Mouse (Mus musculus) layer of hippocampus, adult 9-10 months (tissue): ENCODE results near the gene Zmiz1.
A peak's percentile ranks its signal among the peaks of the same experiment; 100 is the strongest.

Experiments
- DNase-seq: peaks from one replicate; pipeline ENCODE4 v3.0.0; 2022; ENCODE audit warnings: low spot score

Gene Zmiz1

DNA sequence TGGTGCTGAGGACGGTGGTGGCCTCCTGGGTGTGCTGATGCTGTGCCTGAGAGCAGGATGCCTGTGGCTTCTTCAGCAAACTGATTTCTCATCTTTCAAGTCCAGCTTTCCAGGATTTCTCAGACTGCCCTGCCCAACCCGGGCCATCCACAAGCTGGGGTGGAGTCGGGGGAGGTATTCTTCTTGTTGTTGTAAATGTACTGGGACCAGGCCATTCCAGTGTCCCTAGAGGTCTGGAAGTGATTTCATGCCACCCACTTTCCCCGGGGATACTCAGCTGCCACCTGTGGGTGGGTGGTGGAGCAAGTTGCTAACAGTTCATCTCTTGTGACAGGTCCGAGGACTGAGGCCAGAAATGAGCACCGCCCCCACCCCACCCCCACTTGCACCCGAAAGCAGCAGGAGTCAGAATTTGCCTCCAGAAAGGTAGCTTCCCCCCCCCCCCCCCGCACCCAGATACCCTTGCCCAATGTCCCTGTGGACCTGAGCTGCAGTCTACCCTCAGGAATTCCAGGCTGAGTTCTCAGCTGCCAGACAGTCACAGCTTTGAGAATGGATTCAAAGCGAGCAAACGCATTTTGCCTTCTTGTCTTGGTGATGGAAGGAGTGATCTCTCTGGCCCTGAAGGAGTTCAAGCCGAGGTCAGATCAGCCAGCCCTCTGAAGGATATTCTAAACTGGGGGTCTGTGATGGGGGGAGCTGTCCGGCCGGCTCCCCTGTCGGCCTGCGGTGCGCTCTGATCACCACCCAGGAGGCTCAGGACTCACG is 2.1 kb upstream of the Zmiz1 start:
- DNase-seq, result no peak

DNA sequence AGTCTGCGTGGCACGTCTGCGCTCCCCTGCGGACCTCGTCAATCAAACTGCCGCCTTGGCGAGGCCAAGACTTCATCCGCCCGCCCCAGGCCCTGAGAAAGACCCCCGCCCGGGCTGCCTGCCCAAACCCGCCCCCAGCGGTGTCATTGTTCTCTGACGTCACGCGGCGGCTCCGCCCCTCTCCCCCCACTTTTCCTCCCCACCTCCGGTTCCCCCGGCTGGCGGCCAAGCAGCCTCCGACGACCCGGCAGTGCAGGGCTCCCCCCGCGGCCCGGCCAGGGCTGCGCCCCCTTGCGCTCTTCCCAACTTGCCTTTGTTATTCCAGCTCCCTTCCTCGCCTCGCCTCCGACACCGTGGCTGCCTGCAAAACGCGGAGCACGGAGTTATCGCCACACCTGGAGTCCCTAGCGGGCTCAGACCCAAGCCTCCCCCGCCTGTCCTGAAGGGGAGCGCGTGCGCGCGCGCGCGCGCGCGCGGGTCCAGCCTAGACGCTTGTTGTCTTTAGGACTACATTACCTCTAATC is 1.5 kb upstream of the Zmiz1 start:
- DNase-seq, result peak; percentile 83

DNA sequence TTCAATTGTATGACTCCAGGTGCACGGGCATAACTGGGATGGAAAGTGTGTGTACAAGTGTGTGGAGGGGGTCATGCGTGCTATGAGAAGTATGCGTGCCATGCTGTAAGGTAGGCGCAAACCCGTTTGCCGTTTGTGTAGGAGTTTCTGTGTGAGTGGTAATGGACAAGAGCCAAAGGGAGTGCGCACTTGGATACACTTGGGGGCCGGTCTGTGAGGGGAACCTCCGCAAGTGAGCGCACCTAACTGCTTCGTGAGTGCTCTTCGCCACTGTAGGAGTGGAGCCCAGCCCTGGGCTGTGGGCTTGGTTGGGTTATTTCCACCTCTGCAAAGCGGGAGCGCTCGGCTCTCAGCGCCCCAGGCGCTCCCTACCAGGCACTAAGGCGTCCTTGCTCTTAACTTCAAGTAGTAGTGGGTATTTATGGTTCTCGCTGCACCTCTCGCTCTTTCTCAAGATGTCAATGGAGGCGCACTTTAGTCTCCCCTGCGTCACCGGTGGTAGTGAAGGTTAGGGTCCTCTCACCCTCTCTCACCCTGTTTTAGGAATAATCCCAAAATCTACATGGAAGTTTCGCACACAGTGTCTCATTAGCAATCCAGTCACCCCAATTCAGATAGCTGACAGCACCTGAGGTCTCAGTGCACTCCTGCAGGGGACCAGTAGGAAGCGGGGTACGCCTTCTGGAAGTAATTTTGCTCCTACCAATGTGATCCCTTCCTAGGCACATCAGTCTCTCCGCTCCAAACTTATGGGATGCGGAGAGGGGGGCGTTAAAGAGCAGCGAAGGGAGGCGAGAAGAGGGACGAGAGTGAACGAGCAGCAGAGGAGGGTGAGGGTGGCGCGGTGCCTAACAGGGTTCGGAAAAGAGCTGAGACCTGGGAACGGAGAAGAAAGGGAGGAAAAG is 622 bp upstream of the Zmiz1 start:
- no peak for DNase-seq

DNA sequence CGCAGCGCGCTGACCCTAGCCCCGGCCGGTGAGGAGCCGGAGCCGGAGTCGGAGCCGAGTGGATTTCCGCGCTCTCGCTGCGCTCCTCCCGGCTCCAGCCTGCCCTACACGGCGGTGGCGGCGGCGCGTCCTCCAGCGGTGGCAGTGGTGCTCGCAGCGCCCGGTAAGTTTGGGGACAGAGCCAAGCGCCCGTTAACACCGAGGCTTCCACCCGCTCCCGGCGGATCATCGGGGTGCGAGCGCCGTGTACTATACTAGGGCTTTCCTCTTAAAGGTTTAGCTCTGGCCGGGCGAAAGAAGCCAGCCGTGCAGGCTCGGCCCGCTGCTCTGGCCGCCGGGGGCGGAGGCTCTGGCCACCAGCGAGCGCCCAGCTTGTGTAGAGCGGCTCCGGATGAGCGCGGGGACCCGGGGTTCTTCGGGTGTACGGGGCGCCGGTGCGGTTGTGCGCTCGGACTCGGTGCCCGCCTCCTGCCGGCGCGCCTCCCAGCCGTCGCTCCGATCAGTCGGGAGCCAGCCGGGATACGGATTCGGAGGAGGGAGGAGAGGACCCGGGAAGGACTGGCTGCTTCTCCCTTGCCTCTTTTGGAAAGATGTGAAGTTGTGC is 511 bp downstream of the Zmiz1 start:
- no peak for DNase-seq

DNA sequence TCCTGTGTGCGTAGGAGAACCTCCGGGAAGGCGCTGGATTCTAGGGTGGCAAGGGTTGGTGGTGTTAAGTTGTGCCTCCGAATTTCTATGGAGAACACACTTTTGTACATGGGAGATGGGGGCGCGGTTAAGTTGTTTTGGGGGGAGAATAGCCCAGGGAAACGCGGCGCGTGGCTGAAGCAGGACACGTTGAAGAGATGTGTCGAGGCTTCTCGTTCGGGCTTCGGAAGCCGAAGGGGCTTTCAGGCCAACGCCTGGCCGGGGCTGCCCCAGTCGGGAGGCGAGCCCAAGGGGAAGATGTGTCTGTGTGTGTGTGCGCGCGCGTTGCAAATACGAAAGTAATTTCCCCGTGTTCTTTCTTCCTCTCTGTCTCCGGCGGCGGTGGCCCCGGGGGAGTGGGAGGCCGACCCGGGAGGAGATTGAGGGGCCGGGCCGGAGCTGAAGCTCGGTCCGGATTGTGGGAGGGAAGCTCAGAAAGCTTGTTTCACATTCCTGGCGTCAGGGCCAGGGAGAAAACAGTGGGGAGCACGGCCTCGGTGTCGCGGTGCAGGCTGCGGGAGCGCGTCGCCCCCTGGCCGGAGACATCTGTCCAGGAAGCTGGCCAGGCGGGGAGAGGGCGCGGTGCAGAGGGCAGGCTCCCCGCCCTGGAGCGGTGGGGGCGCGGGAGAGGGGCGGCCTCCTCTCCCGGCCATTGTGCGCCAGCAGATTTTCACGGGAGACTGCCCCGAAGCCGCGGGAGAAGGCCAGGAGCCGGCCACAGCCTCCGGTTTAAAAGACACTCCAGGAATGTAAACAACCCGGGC is 1.2 kb downstream of the Zmiz1 start:
- no peak for DNase-seq

DNA sequence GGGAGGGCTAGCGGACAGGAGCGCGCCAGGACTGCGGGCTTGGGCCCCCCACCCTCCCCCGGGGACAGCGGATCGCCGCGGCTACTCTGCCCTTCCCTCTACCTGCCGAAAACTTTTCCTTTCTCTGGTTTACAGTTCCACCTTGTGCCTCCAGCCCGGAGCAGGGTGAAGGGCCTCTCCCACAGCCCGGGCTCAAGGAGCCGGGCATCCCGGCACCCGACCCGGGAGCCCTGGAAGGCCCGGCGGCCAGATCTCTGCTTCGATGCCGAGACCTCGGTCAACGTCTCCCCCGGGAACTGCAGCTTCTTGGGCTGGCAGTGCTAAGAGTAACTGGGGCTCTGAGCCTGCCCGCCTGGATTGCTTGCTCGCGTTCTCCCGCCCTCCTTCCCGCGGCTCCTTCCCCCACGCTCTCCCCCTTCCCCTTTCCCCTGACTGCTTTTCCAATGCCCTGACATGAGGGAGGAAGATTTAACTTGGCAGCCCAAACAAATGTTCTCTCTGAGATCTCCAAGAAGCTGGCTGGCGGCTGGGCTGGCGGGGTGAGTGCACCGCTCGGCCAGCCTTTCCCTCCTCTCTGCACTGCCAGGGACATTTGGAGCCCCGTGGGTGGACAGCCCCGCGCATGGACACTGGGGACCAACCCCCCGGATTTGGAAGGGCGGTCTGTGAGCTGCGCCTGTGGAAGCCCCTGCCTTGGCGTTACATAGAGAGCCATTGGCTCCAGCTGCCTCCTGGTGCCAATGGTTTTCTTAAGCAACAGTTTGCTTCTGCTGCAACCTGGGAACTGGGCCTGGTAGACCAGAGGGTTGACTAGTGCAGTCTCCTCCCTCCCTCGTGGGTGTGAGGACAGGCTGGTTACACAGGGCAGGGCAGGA is 2.1 kb downstream of the Zmiz1 start:
- no peak for DNase-seq

DNA sequence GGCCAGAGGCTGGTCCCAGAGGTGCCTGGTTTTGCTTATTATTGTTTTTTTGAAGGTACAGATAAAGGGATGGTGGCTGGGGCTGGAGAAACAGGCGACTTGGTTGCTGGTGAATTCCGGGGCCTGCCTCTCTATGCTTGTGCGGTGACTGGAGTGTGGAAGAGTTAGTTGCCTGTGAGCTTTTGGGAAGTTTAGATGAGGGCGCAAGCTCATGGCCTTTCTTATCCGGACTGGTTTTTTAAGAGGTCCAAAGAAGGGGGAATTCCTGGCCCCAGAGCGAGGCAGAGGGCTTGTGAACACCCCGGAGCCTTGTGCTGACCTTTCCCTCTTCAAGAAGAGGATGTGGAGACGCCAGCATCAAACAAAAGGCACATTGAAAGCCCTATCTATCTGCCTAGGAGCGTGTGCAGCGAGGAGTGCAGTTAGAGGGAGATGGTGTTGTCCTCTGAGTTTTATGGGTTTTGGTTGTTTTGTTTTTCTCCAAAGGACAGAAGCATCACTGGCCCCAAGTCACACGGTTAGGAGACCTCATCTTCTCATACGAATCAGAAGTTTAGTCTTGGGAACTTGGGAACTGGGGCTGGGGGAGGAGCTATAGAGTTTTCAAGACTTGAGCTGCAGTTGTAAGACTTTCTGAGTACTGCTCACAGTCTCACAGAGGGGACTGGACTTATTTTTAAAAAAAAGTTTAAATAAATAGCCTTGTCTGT is 2.8 kb downstream of the Zmiz1 start:
- DNase-seq, result no peak

DNA sequence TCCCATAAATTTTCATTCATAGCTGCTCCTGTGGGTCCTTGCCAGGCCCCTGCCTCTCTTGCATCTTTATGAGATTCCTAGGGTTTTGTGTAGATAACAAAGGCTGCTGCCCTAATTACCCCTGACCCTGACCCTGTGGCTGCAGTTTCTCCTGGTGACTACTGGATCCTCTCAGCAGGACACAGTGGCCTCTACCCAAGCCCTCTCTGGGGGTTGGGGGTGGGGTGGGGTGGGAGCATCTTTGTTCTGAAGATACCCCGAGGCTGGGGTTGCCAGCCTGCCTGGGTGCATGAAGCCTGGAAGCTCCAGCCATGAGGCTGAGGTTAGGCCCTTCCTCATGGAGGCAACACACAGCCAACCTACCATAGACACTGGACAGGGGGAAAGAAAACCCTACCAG is 4.0 kb downstream of the Zmiz1 start:
- no peak for DNase-seq

DNA sequence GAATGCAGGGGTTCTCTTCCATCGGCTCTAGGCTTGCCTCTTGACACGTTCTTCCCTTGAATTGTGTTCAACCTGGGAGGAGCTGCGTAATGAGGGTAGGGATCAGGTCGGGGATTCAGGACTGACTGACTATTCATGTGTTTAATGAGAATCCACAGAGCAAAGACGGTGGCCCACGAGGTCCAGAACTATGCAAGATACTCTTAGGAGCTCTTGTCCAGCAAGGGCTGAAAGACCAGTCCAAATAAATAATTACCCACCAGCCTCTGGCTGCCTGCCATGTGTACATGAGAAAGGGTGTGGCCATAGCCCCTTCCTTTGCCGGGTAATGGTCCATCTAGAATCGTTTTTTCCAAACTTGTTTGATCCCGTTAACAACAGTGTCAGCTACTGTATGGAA is 4.9 kb downstream of the Zmiz1 start:
- DNase-seq, result no peak

DNA sequence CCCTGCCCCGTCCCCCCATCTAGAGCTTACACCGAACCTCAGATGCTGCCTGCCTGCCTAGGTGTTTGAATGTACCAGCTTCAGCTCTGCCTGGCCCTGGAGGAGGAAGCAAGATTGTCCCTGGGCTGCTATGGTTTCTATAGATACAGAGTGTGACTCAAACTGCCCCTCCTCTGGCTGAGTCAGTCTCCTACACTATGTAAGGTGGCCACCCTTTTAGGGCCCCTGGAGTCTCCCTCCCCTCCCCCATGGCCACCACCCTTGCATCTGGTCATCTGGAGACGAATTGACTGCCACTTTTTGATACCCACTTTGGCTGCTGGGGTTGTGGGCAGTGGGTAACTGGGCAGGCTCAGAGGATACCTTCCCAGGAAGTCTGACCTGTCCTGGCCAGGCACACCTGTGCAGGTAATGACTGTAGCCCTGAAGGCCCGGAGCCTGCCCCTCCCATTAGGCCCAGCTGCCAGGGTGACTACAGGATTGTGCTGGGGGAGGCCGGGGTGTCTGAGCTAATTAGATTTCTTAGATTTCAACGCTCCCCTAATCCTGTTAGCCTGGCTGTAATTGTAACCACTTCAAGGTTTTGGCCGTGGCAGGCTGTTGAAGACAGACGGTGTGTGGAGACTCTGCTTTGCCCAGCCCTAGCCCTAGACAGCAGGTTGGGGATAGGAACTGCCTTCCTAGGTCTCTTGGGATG is 5.8 kb downstream of the Zmiz1 start:
- DNase-seq, result no peak

DNA sequence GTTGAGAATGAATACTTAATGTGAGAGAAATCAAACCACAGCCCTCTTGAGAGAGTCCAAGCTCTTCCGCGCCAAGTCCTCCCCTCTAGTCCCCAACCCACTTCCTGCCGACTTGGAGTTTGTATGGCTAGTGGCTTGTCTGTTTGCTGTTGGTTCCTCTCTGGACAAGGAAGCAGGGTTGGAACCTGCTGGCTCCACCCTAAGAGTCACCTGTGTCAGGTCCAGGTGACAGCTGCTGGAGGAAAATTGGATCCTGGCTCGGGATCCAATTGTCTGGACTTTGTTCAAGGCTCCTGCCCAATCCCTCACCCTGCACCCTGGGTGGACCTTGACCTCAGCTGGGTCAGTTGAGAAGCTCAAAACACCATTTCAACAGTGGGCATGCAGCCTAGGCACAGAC is 7.4 kb downstream of the Zmiz1 start:
- no peak for DNase-seq

DNA sequence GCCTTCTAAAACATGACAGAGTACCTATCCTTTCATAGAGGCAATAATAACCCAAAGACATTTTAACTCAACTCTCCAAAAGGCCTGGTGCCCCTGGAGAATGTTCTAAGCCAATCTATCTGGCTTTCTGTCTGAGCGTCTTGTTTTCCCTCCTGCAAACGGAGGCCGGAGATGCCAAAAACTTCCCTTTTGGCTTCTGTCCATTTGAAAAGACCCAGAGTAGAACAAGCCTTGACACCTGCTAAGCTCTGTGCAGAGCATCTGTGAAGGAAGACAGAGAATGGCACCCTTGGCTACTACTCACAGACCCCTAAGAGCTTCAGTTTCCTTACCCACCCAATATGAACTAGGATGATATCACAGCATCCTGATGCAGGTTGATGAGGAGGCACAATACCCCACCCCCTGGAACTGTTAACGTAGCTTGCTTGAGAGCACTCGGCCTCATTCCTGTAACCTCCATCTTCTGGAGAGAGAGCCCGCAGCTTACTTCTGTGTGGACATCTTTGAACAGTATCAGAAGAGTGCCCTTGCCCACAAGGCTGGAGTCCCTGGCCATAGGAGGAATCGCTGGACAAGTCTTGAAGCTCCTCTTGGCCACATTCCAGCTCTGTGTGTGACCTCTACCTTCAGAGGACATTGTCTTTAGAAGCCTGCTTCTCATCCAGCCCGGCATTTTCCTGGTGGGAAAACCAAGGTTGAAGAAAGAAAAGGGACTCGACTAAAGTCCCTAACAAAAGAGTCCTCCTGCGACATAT is 9.1 kb downstream of the Zmiz1 start:
- DNase-seq, result no peak

DNA sequence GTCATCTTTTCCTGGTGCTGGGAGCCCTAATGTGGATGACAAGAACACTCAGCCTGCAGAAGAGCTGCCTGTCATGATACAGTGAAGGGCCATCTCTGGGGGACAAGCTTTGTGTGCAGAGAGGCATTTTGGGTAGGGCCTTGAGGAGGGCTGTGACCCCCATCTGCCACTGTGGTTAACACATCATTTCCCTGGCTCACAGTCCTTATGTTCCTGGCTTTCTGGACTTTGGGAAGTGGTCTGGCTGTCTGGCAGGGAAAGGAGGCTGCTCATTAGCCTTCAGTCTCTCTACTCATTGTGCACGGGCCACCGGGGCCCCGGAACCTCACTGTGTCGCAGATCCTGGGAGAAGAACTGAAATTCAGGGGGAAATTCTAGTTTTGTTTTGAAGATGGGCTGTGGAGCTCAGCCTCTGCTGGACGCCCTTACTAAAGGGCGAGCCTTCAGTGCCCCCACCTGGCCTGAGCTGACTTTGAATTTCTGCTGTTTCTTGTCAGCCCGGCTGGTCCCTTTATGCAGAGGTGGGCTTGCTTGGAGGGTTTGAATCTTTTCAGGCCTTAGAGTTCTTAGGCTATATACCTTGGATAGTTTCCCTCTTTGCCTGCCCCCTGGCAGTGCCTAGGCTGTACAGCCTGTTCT is 10.0 kb downstream of the Zmiz1 start:
- DNase-seq, result no peak

DNA sequence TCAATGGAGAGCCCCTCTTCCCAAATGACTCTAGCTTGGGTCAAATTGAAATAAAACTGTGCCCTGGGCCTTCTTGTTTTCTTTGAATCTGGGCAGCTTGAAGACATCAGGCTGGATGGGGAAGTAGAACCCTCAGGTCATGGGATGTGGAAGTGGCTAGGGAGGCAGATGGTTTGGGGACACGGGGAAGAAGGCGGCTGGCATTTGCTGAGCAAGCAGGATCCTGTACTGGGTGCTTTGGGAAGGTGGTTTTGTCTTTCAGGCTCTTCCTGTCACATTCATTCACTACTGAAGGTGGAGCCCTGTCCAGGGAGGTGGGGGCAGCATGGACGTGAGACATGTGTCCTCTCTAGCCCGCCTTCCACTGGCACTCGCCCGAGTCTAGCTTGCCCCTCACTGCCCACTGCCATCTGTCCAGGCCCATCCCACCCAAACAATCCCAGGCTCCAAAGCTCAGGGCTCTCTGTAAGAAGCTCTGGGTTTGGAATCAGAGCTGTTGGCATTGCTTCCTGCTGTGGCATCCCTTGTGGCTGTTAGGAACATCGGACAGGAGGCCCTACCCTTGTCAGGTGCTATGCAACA is 11.3 kb downstream of the Zmiz1 start:
- DNase-seq, result no peak

DNA sequence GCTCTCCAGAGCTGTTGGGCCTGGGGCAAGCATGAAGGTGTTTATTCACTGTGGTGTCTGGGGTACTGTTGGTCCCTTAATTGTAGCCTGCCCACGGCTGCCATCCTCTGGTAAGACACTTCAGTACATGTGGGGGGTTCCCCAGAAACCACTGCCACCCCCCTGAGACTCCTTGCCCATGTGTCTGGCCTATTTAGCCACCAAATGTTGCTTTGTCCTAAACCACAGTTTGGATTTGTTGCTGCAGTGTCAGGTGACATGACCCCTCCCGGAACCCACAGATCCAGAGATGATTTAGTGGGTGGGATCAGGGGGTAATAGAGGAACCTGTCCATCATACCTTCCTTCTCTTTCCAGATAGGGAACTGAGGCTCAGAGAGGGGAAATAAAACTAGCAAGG is 12.1 kb downstream of the Zmiz1 start:
- no peak for DNase-seq

DNA sequence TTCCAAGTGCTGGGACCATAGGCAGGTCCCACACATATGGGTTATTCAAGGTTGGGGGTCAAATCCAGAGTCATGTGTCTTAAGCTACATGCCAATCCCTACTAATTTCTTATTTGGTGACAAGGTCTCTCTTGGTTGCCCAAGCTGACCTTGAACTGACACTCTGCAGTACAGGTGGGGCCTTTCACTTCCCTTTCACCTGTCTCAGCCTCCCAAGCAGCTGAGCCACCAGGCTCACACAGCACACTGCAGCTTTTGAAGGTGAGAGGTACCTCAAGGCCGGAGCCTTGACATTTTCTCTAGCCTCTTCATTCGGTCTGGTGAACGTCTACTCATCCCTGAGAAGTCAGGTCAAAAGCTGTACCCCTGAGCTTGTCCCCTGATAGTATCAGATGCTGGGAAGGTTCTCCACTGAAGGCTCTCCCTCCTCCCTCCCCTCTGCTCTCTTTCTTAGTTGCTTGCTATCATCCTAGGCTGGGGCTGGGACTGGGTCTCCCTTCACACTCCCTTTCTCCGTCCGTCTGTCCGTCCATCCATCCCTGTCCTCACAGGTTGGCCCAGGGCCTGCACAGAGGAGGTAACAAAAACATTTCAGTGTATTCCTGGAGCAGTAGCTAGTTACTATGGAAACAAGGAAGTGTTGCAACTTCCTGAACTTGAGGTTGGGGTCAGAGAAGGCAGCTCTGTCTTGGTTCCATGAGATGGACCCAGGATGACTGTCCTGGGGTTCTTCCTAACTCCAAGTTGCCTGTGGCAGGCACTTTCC is 13.3 kb downstream of the Zmiz1 start:
- no peak for DNase-seq

DNA sequence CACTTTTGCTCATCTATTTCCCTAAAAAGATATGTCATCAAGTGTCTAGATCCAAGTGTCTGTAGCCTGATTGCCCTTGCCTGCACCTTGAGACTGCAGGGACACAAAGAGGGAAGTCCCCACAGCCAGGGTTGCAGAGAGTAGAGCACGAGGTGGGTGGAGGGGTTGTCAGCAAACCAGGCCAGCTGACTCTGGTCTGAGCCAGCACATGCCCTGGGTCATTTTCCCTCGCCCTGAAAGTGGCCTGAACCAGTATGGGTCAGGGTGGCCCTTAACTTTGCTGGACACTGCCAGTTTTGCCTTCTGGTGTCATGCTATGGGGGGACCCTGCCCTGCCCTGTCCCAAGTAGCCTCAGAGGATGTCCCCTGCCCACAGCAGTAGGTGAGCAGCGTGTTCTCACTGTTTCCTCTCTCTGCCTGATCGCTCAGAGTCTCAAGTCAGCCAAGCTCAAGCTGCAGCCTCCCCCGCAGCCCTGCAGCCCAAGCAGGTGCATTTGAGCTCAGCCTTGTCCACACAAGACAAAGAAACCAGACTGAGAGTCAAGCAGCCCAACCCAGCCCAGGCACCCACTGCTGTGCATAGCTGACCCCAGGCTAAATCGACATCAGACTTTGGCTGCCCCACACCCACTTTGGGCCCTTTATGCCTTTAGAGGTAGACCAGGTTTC is 14.1 kb downstream of the Zmiz1 start:
- DNase-seq, result no peak
